Mouse (Mus musculus): ENCODE data around the gene Trim17.

GRCm38 (mm10) chr11:58947798-58948528 lies 6.5 kb upstream of the Trim17 start:
- no peak; a peak in 1 of 4 replicates for TF ChIP-seq POLR2A (IDR thresholded peaks at IDR 0.05; ENCODE audit: control insufficient read depth in 1 of 2, insufficient read depth in 1 of 2, low read depth in 1 of 2, low read length in 2 of 2, poor library complexity in 1 of 2)
- no peak for TF ChIP-seq EP300 (IDR thresholded peaks at IDR 0.05; ENCODE audit: low read depth in 1 of 2, low read length in 2 of 2)

Measured in MEL (cell line).